Mouse (Mus musculus) embryo, embryonic 10.5 days (tissue): ENCODE data around the gene AA467197.
A peak's percentile ranks its signal among the peaks of the same experiment; 100 is the strongest.

ENCODE experiments used
- DNase-seq: peaks from one replicate; pipeline ENCODE4 v3.0.0-alpha.2; 2015; ENCODE audit warnings: low spot score

Gene AA467197

GRCm38 (mm10) chr2:122636686-122637085 is at the start of gene AA467197:
Gene AA467197 (plus strand): TSS chr2:122636986.
- DNase-seq, result no peak

GRCm38 (mm10) chr2:122587861-122588519 is 48.8 kb upstream of the AA467197 start:
- DNase-seq, result no peak

GRCm38 (mm10) chr2:122590351-122590750 is 46.4 kb upstream of the AA467197 start:
- no peak for DNase-seq

- DNase-seq, result no peak
These were observed 45.6 kb upstream of the AA467197 start for GRCm38 (mm10) chr2:122591213-122591612.

GRCm38 (mm10) chr2:122595461-122595860 is 41.3 kb upstream of the AA467197 start:
- no peak for DNase-seq

GRCm38 (mm10) chr2:122599736-122600135 is 37.0 kb upstream of the AA467197 start:
- no peak for DNase-seq

GRCm38 (mm10) chr2:122601354-122601753 is 35.4 kb upstream of the AA467197 start:
- DNase-seq, result no peak

- no peak for DNase-seq
These were observed 31.0 kb upstream of the AA467197 start for GRCm38 (mm10) chr2:122605829-122606228.

- no peak for DNase-seq
These were observed 28.0 kb upstream of the AA467197 start for GRCm38 (mm10) chr2:122608820-122609219.

- peak; percentile 87 for DNase-seq
These were observed 25.8 kb upstream of the AA467197 start, which contains the start of gene Gatm for GRCm38 (mm10) chr2:122610746-122611653. Gene Gatm (minus strand): TSS chr2:122611303.

- DNase-seq, result no peak
These were observed 25.2 kb upstream of the AA467197 start for GRCm38 (mm10) chr2:122611654-122611973.

- DNase-seq, result no peak
These were observed 20.5 kb upstream of the AA467197 start for GRCm38 (mm10) chr2:122616237-122616636.

- no peak for DNase-seq
These were observed 19.0 kb upstream of the AA467197 start for GRCm38 (mm10) chr2:122617792-122618191.

GRCm38 (mm10) chr2:122618719-122619118 is 18.1 kb upstream of the AA467197 start:
- peak; percentile 39 for DNase-seq

- DNase-seq, result no peak
These were observed 15.3 kb upstream of the AA467197 start for GRCm38 (mm10) chr2:122621337-122622110.

GRCm38 (mm10) chr2:122625930-122626329 is 10.9 kb upstream of the AA467197 start:
- no peak for DNase-seq

GRCm38 (mm10) chr2:122628976-122629375 is 7.8 kb upstream of the AA467197 start:
- DNase-seq, result peak; percentile 93

GRCm38 (mm10) chr2:122629871-122630270 is 6.9 kb upstream of the AA467197 start:
- no peak for DNase-seq

- DNase-seq, result peak; percentile 94
These were observed 6.1 kb upstream of the AA467197 start for GRCm38 (mm10) chr2:122630465-122631225.

- DNase-seq, result peak; percentile 59
These were observed 5.5 kb upstream of the AA467197 start for GRCm38 (mm10) chr2:122631226-122631801.

- peak; percentile 77 for DNase-seq
These were observed 776 bp downstream of the AA467197 start for GRCm38 (mm10) chr2:122637526-122637997.
